Mouse (Mus musculus) effector memory CD4-positive, alpha-beta T cell, adult 5 months (primary cell): Measurements from ENCODE around the gene Icam1. TPM values are rescaled to one million over a fixed set of nuclear protein-coding genes. Genes with fewer than 3 reads are reported as not detected.

Experiments used
- polyA plus RNA-seq: library from polyadenylated mRNA; unstranded; fragments of 100-300 nt; shearing (Covaris generic); gene quantifications from one replicate; pipeline ENCODE4 v1.2.1, GENCODE M21; 2017

Gene Icam1
- polyA plus RNA-seq = 141 TPM

GRCm38 (mm10) chr9:21015571-21016130, at the start of gene Icam1:
Gene Icam1 (plus strand): TSS chr9:21015985.

GRCm38 (mm10) chr9:20976216-20976960, 39.4 kb upstream of the Icam1 start, which contains the start of gene S1pr2:
Gene S1pr2 (minus strand): TSS chr9:20976781.

GRCm38 (mm10) chr9:21002627-21003551, 12.9 kb upstream of the Icam1 start, which contains the start of gene Mrpl4:
Gene Mrpl4 (plus strand): TSS chr9:21002738.

GRCm38 (mm10) chr9:21029291-21030054, 13.7 kb downstream of the Icam1 start, which contains the start of gene Icam4:
Gene Icam4 (plus strand): TSS chr9:21029373.

GRCm38 (mm10) chr9:21031896-21032351, 16.1 kb downstream of the Icam1 start, which contains the start of gene Icam5:
Gene Icam5 (plus strand): TSS chr9:21032073.

GRCm38 (mm10) chr9:21067006-21067684, 51.4 kb downstream of the Icam1 start, which contains the start of gene Zglp1:
Gene Zglp1 (minus strand): TSS chr9:21067093.

GRCm38 (mm10) chr9:21073044-21073840, 57.5 kb downstream of the Icam1 start, which contains the start of the genes Gm49373 and Fdx1l:
Gene Gm49373 (minus strand): TSS chr9:21073096.
Gene Fdx1l (minus strand): TSS chr9:21073614.

Other genes starting within 250 kb of the Icam1 start
- not detected for gene Col5a3, start 200.9 kb upstream of the Icam1 start, polyA plus RNA-seq
- not detected for gene Rdh8, start 197.5 kb upstream of the Icam1 start, polyA plus RNA-seq
- gene A230050P20Rik, start 147.3 kb upstream of the Icam1 start, polyA plus RNA-seq = 40.4 TPM
- 2.1 TPM for gene Angptl6, start 136.3 kb upstream of the Icam1 start, polyA plus RNA-seq
- 122 TPM for gene Ppan, start 127.8 kb upstream of the Icam1 start, polyA plus RNA-seq
- gene Eif3g, start 117.4 kb upstream of the Icam1 start, polyA plus RNA-seq = 312 TPM
- gene Dnmt1, start 56.1 kb upstream of the Icam1 start, polyA plus RNA-seq = 56.1 TPM
- 16.7 TPM for gene S1pr2, start 39.2 kb upstream of the Icam1 start, polyA plus RNA-seq
- 88.5 TPM for gene Mrpl4, start 13.2 kb upstream of the Icam1 start, polyA plus RNA-seq
- 1.4 TPM for gene Icam4, start 13.4 kb downstream of the Icam1 start, polyA plus RNA-seq
- 0.59 TPM for gene Icam5, start 16.1 kb downstream of the Icam1 start, polyA plus RNA-seq
- not detected for gene Zglp1, start 51.1 kb downstream of the Icam1 start, polyA plus RNA-seq
- 0.26 TPM for gene Gm49373, start 57.1 kb downstream of the Icam1 start, polyA plus RNA-seq
- gene Fdx1l, start 57.6 kb downstream of the Icam1 start, polyA plus RNA-seq = 35.9 TPM
- 4.2 TPM for gene Gm38431, start 76.0 kb downstream of the Icam1 start, polyA plus RNA-seq
- gene Raver1, start 76.0 kb downstream of the Icam1 start, polyA plus RNA-seq = 60.3 TPM
- 62.4 TPM for gene Tyk2, start 115.3 kb downstream of the Icam1 start, polyA plus RNA-seq
- gene Cdc37, start 134.0 kb downstream of the Icam1 start, polyA plus RNA-seq = 304 TPM
- gene Pde4a, start 149.7 kb downstream of the Icam1 start, polyA plus RNA-seq = 3.2 TPM
- 27.0 TPM for gene Keap1, start 223.4 kb downstream of the Icam1 start, polyA plus RNA-seq
- gene S1pr5, start 232.5 kb downstream of the Icam1 start, polyA plus RNA-seq = 0.79 TPM
- gene Atg4d, start 249.3 kb downstream of the Icam1 start, polyA plus RNA-seq = 68.1 TPM